Mouse (Mus musculus) lung, embryonic 14.5 days (tissue): ENCODE data around the gene Klc1. TPM values are rescaled to one million over a fixed set of nuclear protein-coding genes. Genes with fewer than 3 reads are reported as not detected.

Experiments used
- ATAC-seq: fragments of 200-750 bp; cut with Nextera tagmentation; 2 replicates; pipeline ENCODE4 v1.8.0; 2017; ENCODE audit warnings: mild to moderate bottlenecking, moderate TSS enrichment, moderate library complexity; ENCODE audit not compliant: insufficient read depth
- DNase-seq: peaks from one replicate; pipeline ENCODE4 v3.0.0-alpha.2; 2015
- H3K27ac ChIP-seq: fragments of 300-500 bp; sonication (generic); 2 replicates; pipeline ENCODE4 v1.5.1; 2014; ENCODE audit warnings: low read depth, mild to moderate bottlenecking, moderate library complexity
- H3K27me3 ChIP-seq: fragments of 300-500 bp; sonication (generic); 2 replicates; pipeline ENCODE4 v1.6.1; 2014; ENCODE audit warnings: low read length, control low read depth; ENCODE audit not compliant: insufficient read depth
- H3K36me3 ChIP-seq: fragments of 300-500 bp; sonication (generic); 2 replicates; pipeline ENCODE4 v1.6.1; 2014; ENCODE audit warnings: control low read depth; ENCODE audit not compliant: insufficient read depth
- H3K4me1 ChIP-seq: fragments of 300-500 bp; sonication (generic); 2 replicates; pipeline ENCODE4 v1.6.1; 2014; ENCODE audit warnings: antibody characterized with exemption, control low read depth; ENCODE audit not compliant: insufficient read depth
- H3K4me2 ChIP-seq: fragments of 300-500 bp; sonication (generic); 2 replicates; pipeline ENCODE4 v1.6.1; 2014; ENCODE audit warnings: mild to moderate bottlenecking
- H3K4me3 ChIP-seq: fragments of 300-500 bp; sonication (generic); 2 replicates; pipeline ENCODE4 v1.5.1; 2014; ENCODE audit warnings: low read depth, low read length
- H3K9ac ChIP-seq: fragments of 300-500 bp; sonication (generic); 2 replicates; pipeline ENCODE4 v1.6.1; 2014
- H3K9me3 ChIP-seq: fragments of 300-500 bp; sonication (generic); 2 replicates; pipeline ENCODE4 v1.6.1; 2016; ENCODE audit warnings: low read depth, low read length, control low read depth
- CTCF ChIP-seq: IDR thresholded peaks from 2 replicates; pipeline ENCODE4 v1.5.1; 2016; ENCODE audit warnings: antibody characterized with exemption, low read depth
- WGBS: fragments of 180-500 bp; shearing (Covaris S2); extraction: QIAGEN DNeasy Blood & Tissue Kit; methylation state at CpG from one replicate; pipeline ENCODE4 v1.1.7; 2014; 5-methylcytosine and 5-hydroxymethylcytosine counted together
- polyA plus RNA-seq: library from polyadenylated mRNA; unstranded; fragments of >200 nt; fragmentation: Nextera tagmentation; extraction: Ambion mirVana; gene quantifications from 2 replicates; pipeline ENCODE4 v1.2.1, GENCODE M21; 2014

The Klc1 gene
- polyA plus RNA-seq, 1 experiment from 2014 or later: 96.7 TPM

GRCm38 (mm10) chr12:111790631-111791030 is 32.0 kb downstream of the Klc1 start:
- Histone ChIP-seq H3K36me3 (peaks cover 99% of the 10 kb centered on the region), H3K4me1 (no peaks in the 10 kb centered on the region), H3K27me3 (no peaks in the 10 kb centered on the region), H3K9me3 (no peaks in the 10 kb centered on the region), H3K27ac (no peak overlapping the region), H3K4me3 (no peak overlapping the region), H3K9ac (no peak overlapping the region), H3K4me2 (no peak overlapping the region)
- TF ChIP-seq CTCF: no peak
- ATAC-seq: no peak
- DNase-seq: no peak
- 90% methylated on average over 7 of the region's 7 CpGs for WGBS

GRCm38 (mm10) chr12:111791474-111792104 is 32.9 kb downstream of the Klc1 start:
- Histone ChIP-seq H3K27ac (no peak overlapping the region), H3K4me2 (no peak overlapping the region), H3K36me3 (peaks cover 99% of the 10 kb centered on the region), H3K9ac (no peak overlapping the region), H3K27me3 (no peaks in the 10 kb centered on the region), H3K9me3 (no peaks in the 10 kb centered on the region), H3K4me3 (no peak overlapping the region), H3K4me1 (no peaks in the 10 kb centered on the region)
- 91% methylated on average over 13 of the region's 13 CpGs for WGBS
- TF ChIP-seq CTCF: no peak
- ATAC-seq (no peak), DNase-seq (no peak)

- TF ChIP-seq CTCF: no peak
- H3K9me3 ChIP-seq: no peaks in the 10 kb centered on the region
- ATAC-seq: no peak
- H3K4me3 ChIP-seq: no peak overlapping the region
- H3K36me3 ChIP-seq: peaks cover 96% of the 10 kb centered on the region
- DNase-seq: no peak
- no peak overlapping the region for H3K27ac ChIP-seq
- H3K4me1 ChIP-seq: no peaks in the 10 kb centered on the region
- H3K4me2 ChIP-seq: no peak overlapping the region
- 69% methylated on average over 22 of the region's 22 CpGs for WGBS
- H3K27me3 ChIP-seq: no peaks in the 10 kb centered on the region
- H3K9ac ChIP-seq: no peak overlapping the region
Measured at GRCm38 (mm10) chr12:111794102-111794501, 35.5 kb downstream of the Klc1 start.

- 89% methylated on average over 18 of the region's 18 CpGs for WGBS
- Histone ChIP-seq H3K9me3 (no peaks in the 10 kb centered on the region), H3K4me3 (no peak overlapping the region), H3K36me3 (peaks cover 96% of the 10 kb centered on the region), H3K4me1 (no peaks in the 10 kb centered on the region), H3K27ac (no peak overlapping the region), H3K27me3 (no peaks in the 10 kb centered on the region), H3K9ac (no peak overlapping the region), H3K4me2 (no peak overlapping the region)
- no peak for DNase-seq
- no peak for ATAC-seq
- no peak for TF ChIP-seq CTCF
Measured at GRCm38 (mm10) chr12:111794526-111795179, 36.0 kb downstream of the Klc1 start.

GRCm38 (mm10) chr12:111795180-111795895 is 36.7 kb downstream of the Klc1 start:
- no peak overlapping the region for H3K4me3 ChIP-seq
- ATAC-seq: no peak
- TF ChIP-seq CTCF: no peak

GRCm38 (mm10) chr12:111797251-111797650 is 38.6 kb downstream of the Klc1 start:
- DNase-seq (no peak), ATAC-seq (no peak)
- Histone ChIP-seq H3K36me3 (peaks cover 96% of the 10 kb centered on the region), H3K4me1 (no peaks in the 10 kb centered on the region), H3K27me3 (no peaks in the 10 kb centered on the region), H3K27ac (no peak overlapping the region), H3K9ac (no peak overlapping the region), H3K4me3 (no peak overlapping the region), H3K9me3 (no peaks in the 10 kb centered on the region), H3K4me2 (no peak overlapping the region)
- 81% methylated on average over 8 of the region's 8 CpGs for WGBS
- no peak for TF ChIP-seq CTCF

More at GRCm38 (mm10) chr12:111795180-111795895, 36.7 kb downstream of the Klc1 start:
- no peak for DNase-seq
- Histone ChIP-seq H3K36me3 (peaks cover 96% of the 10 kb centered on the region), H3K9ac (no peak overlapping the region), H3K27ac (no peak overlapping the region), H3K4me2 (no peak overlapping the region), H3K4me1 (no peaks in the 10 kb centered on the region), H3K9me3 (no peaks in the 10 kb centered on the region), H3K27me3 (no peaks in the 10 kb centered on the region)
- WGBS: 89% methylated on average over 28 of the region's 28 CpGs

- H3K4me1 ChIP-seq: no peaks in the 10 kb centered on the region
- H3K36me3 ChIP-seq: peaks cover 96% of the 10 kb centered on the region
- H3K27ac ChIP-seq: no peak overlapping the region
- DNase-seq (no peak), ATAC-seq (no peak)
- H3K9ac ChIP-seq: no peak overlapping the region
- 90% methylated on average over 13 of the region's 13 CpGs for WGBS
- no peak for TF ChIP-seq CTCF
- no peaks in the 10 kb centered on the region for H3K27me3 ChIP-seq
- no peaks in the 10 kb centered on the region for H3K9me3 ChIP-seq
- no peak overlapping the region for H3K4me3 ChIP-seq
- no peak overlapping the region for H3K4me2 ChIP-seq
Measured at GRCm38 (mm10) chr12:111798493-111798892, 39.8 kb downstream of the Klc1 start.
